ENCODE assay signal across 24 mouse cellular contexts in the genomic region with DNA sequence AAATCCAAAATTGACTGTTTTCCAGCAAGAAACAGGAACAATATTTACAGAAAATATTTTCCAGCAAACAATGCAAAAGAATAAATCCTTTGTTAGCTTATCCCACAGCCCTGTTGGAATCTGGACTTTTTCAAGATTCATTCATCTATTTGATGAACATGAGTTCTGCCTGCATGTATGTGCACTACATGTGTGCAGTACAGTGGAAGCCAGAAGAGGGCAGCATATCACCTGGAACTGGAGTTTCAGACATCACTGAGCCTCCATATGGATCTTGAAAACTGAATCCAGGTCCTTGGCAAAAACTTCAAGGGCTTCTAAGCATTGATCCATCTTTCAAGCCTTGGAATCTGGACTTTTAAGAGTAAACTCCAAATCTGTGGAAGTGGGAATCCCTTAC.
A peak's percentile ranks its signal among the peaks of the same experiment; 100 is the strongest.
DNase-seq lines count a peak whose midpoint lies in the region; TF ChIP-seq lines count a peak whose summit lies in the region.
"Had no signal": no experiment of that assay in that cellular context is flagged by ENCODE, and none has a peak within 500 bp of the region (broad histone marks: within the 10 kb centered on the region; RNA-seq: fewer than 3 reads in every experiment).

No protein-coding gene starts in this region.

- DNase-seq in layer of hippocampus, adult 2 months (ENCODE audit: low spot score in 2 of 2), result no peak
- no peak for DNase-seq in layer of hippocampus, adult 18-20 months (ENCODE audit: low spot score in 2 of 2)
- peak; percentile 63 for DNase-seq in ES-CJ7 (ENCODE audit: low read depth, low spot score)
- DNase-seq in ZHBTc4 (ENCODE audit: low read depth, low spot score), result peak; percentile 74
- no peak for DNase-seq in left cerebral cortex, adult 11 months (ENCODE audit: low spot score)
- no peak for DNase-seq in frontal cortex, postnatal 10 days (ENCODE audit: low spot score in 2 of 2)
- DNase-seq: adrenal gland, postnatal 10 days; adrenal gland, postnatal 36 days; cerebellum, adult 18-20 months; cerebellum, adult 9-11 months; cerebellum, postnatal 25 days; forebrain, postnatal 0 days; gastrocnemius, postnatal 10 days; gastrocnemius, postnatal 36 days; heart, adult 2 months; heart, postnatal 14 days; heart, postnatal 4 days had no signal

- H3K27ac ChIP-seq in layer of hippocampus, adult 2 months, result no peak overlapping the region
- H3K27ac ChIP-seq: embryonic facial prominence, embryonic 12.5 days; embryonic facial prominence, embryonic 15.5 days; heart, adult 2 months; heart, embryonic 10.5 days; heart, embryonic 13.5 days; hindbrain, embryonic 15.5 days; intestine, embryonic 15.5 days had no signal

- H3K36me3 ChIP-seq in E14TG2a.4 (ENCODE audit: insufficient read depth, low read length), result no peaks in the 10 kb centered on the region
- H3K36me3 ChIP-seq: embryonic facial prominence, embryonic 12.5 days; embryonic facial prominence, embryonic 15.5 days; heart, embryonic 10.5 days; heart, embryonic 13.5 days; hindbrain, embryonic 15.5 days; intestine, embryonic 15.5 days had no signal

- TF ChIP-seq CTCF in layer of hippocampus, adult 2 months (conservative IDR thresholded peaks at IDR 0.05), result peak; percentile 11; the same call in 1 of the 2 replicates
- TF ChIP-seq CTCF in E14TG2a.4 (conservative IDR thresholded peaks at IDR 0.05; ENCODE audit: low read length), result peak; percentile 55

- no peak overlapping the region for H3K4me3 ChIP-seq in layer of hippocampus, adult 2 months
- H3K4me3 ChIP-seq in E14TG2a.4 (replicated peaks; ENCODE audit: low read length), result no peak overlapping the region
- H3K4me3 ChIP-seq: embryonic facial prominence, embryonic 12.5 days; embryonic facial prominence, embryonic 15.5 days; heart, adult 2 months; heart, embryonic 10.5 days; heart, embryonic 13.5 days; hindbrain, embryonic 15.5 days; intestine, embryonic 15.5 days had no signal

- no peaks in the 10 kb centered on the region for H3K9me3 ChIP-seq in E14TG2a.4 (ENCODE audit: low read length)
- H3K9me3 ChIP-seq: embryonic facial prominence, embryonic 12.5 days; embryonic facial prominence, embryonic 15.5 days; heart, embryonic 13.5 days; hindbrain, embryonic 15.5 days; intestine, embryonic 15.5 days had no signal

- H3K27me3 ChIP-seq in E14TG2a.4 (ENCODE audit: insufficient read depth, low read length), result no peaks in the 10 kb centered on the region
- H3K27me3 ChIP-seq: embryonic facial prominence, embryonic 12.5 days; embryonic facial prominence, embryonic 15.5 days; heart, embryonic 13.5 days; intestine, embryonic 15.5 days had no signal

- H3K4me1 ChIP-seq in E14TG2a.4 (replicated peaks; ENCODE audit: low read depth, low read length), result peaks cover 20% of the 10 kb centered on the region
- H3K4me1 ChIP-seq: embryonic facial prominence, embryonic 12.5 days; embryonic facial prominence, embryonic 15.5 days; heart, embryonic 10.5 days; heart, embryonic 13.5 days; hindbrain, embryonic 15.5 days; intestine, embryonic 15.5 days had no signal

Comparison
In these comparisons a context has a peak if more than half of its experiments do, and no peak if none do; other contexts are left out.
1. DNase-seq: peak in ES-CJ7 (single experiment) and ZHBTc4 (single experiment); none in layer of hippocampus, adult 2 months (0 of 2), layer of hippocampus, adult 18-20 months (0 of 2), left cerebral cortex, adult 11 months (single experiment) and frontal cortex, postnatal 10 days (0 of 2).